Mouse (Mus musculus) thymus, adult 2 months (tissue): ENCODE measurements at regions not wholly inside any gene's neighbourhood (a gene's known extent, or its start where the extent isn't known, plus 50 kb on each side); places are given as distances from the start of the nearest gene placed in this dataset.

Experiments
- CTCF ChIP-seq: fragments of 200-500 bp; IDR thresholded peaks from 2 replicates; pipeline ENCODE4 v1.5.1; 2012; ENCODE audit warnings: mild to moderate bottlenecking, control low read depth, low read length, moderate library complexity, borderline replicate concordance; ENCODE audit not compliant: control insufficient read depth, poor library complexity, insufficient read depth; ENCODE audit errors: extremely low read depth
- POLR2A ChIP-seq: fragments of 200-500 bp; IDR thresholded peaks from 2 replicates; pipeline ENCODE4 v1.6.1; 2012; ENCODE audit warnings: mild to moderate bottlenecking, low read length, control low read depth, moderate library complexity; ENCODE audit not compliant: control insufficient read depth, poor library complexity, insufficient read depth; ENCODE audit errors: extremely low read depth

GRCm38 (mm10) chr10:8135272-8135671 is 179.2 kb upstream of the Tab2 start:
- TF ChIP-seq POLR2A (no peak), CTCF (no peak)
